In genomic region chr3:104237846-104238440, GRCm38 (mm10) we compare ENCODE assay signal across 18 mouse cellular contexts. TPM values are rescaled to one million over a fixed set of nuclear protein-coding genes. Genes with fewer than 3 reads are reported as not detected.
A peak's percentile ranks its signal among the peaks of the same experiment; 100 is the strongest.
DNase-seq lines count a peak whose midpoint lies in the region; ATAC-seq lines count a peak whose summit lies in the region.
"Had no signal": no experiment of that assay in that cellular context is flagged by ENCODE, and none has a peak within 500 bp of the region (broad histone marks: within the 10 kb centered on the region; RNA-seq: fewer than 3 reads in every experiment).

No protein-coding gene starts in this region.

- no peaks in the 10 kb centered on the region for H3K9me3 ChIP-seq in kidney, embryonic 14.5 days (ENCODE audit: control insufficient read depth, low read length)
- no peaks in the 10 kb centered on the region for H3K9me3 ChIP-seq in midbrain, embryonic 14.5 days (ENCODE audit: control insufficient read depth, low read length)
- H3K9me3 ChIP-seq in midbrain, embryonic 13.5 days: no peaks in the 10 kb centered on the region
- no peaks in the 10 kb centered on the region for H3K9me3 ChIP-seq in hindbrain, embryonic 16.5 days (ENCODE audit: control insufficient read depth, low read length)
- no peaks in the 10 kb centered on the region for H3K9me3 ChIP-seq in neural tube, embryonic 15.5 days (replicated peaks)

- WGBS in kidney, embryonic 14.5 days: 41% methylated on average over 10 of the region's 10 CpGs
- 67% methylated on average over 10 of the region's 10 CpGs for WGBS in midbrain, embryonic 14.5 days
- 68% methylated on average over 10 of the region's 10 CpGs for WGBS in midbrain, embryonic 13.5 days
- 49% methylated on average over 10 of the region's 10 CpGs for WGBS in hindbrain, embryonic 16.5 days
- 24% methylated on average over 10 of the region's 10 CpGs for WGBS in neural tube, embryonic 15.5 days

- H3K36me3 ChIP-seq in kidney, embryonic 14.5 days (ENCODE audit: control insufficient read depth, insufficient read depth, low read length): no peaks in the 10 kb centered on the region
- no peaks in the 10 kb centered on the region for H3K36me3 ChIP-seq in midbrain, embryonic 14.5 days (ENCODE audit: control insufficient read depth, insufficient read depth, low read length)
- no peaks in the 10 kb centered on the region for H3K36me3 ChIP-seq in midbrain, embryonic 13.5 days
- H3K36me3 ChIP-seq in hindbrain, embryonic 16.5 days (ENCODE audit: control insufficient read depth, insufficient read depth, low read length): no peaks in the 10 kb centered on the region
- H3K36me3 ChIP-seq in neural tube, embryonic 15.5 days: no peaks in the 10 kb centered on the region

- DNase-seq in kidney, postnatal 14 days: no peak
- peak; percentile 19 for DNase-seq in midbrain, embryonic 14.5 days
- no peak for DNase-seq in layer of hippocampus, adult 8-10 months (ENCODE audit: low spot score in 2 of 2)
- no peak for DNase-seq in layer of hippocampus, adult 9-10 months (ENCODE audit: low spot score)
- DNase-seq: adrenal gland, postnatal 10 days; cerebellum, adult 2 months; gastrocnemius, postnatal 14 days; heart, adult 2 months; kidney, adult 18-20 months; liver; liver, postnatal 0 days; thymus, adult 18-20 months had no signal

- ATAC-seq in kidney, embryonic 14.5 days (ENCODE audit: low FRiP score, low TSS enrichment): no peak
- ATAC-seq in midbrain, embryonic 14.5 days (ENCODE audit: low FRiP score, low TSS enrichment): no peak
- no peak for ATAC-seq in midbrain, embryonic 13.5 days
- peak; percentile 42; the same call in 1 of the 2 replicates for ATAC-seq in hindbrain, embryonic 16.5 days
- ATAC-seq in neural tube, embryonic 15.5 days (ENCODE audit: low FRiP score): peak; percentile 88
- ATAC-seq: liver, postnatal 0 days had no signal

- peak overlapping the region; percentile 24; the same call in 1 of the 2 replicates for H3K27ac ChIP-seq in kidney, embryonic 14.5 days (ENCODE audit: low read depth, low read length)
- 0 out of 2 replicates have a peak overlapping the region, but pooled peaks have one; percentile 41 for H3K27ac ChIP-seq in midbrain, embryonic 14.5 days (replicated peaks; ENCODE audit: low read depth, low read length)
- no peak overlapping the region for H3K27ac ChIP-seq in midbrain, embryonic 13.5 days
- 0 out of 2 replicates have a peak overlapping the region, but pooled peaks have one; percentile 37 for H3K27ac ChIP-seq in hindbrain, embryonic 16.5 days (ENCODE audit: low read depth, low read length)
- H3K27ac ChIP-seq in neural tube, embryonic 15.5 days (replicated peaks): peak overlapping the region; percentile 62
- H3K27ac ChIP-seq: heart, adult 2 months; layer of hippocampus, adult 2 months; macrophage had no signal

- H3K4me1 ChIP-seq in kidney, embryonic 14.5 days (ENCODE audit: control insufficient read depth, insufficient read depth, low read length): no peaks in the 10 kb centered on the region
- no peaks in the 10 kb centered on the region for H3K4me1 ChIP-seq in midbrain, embryonic 14.5 days (ENCODE audit: control insufficient read depth, insufficient read depth, low read length)
- H3K4me1 ChIP-seq in midbrain, embryonic 13.5 days (replicated peaks): peaks cover 9% of the 10 kb centered on the region; the same call in 1 of the 2 replicates
- H3K4me1 ChIP-seq in hindbrain, embryonic 16.5 days (ENCODE audit: control insufficient read depth, insufficient read depth, low read depth, low read length): no peaks in the 10 kb centered on the region
- peaks cover 14% of the 10 kb centered on the region for H3K4me1 ChIP-seq in neural tube, embryonic 15.5 days

- no peaks in the 10 kb centered on the region for H3K27me3 ChIP-seq in kidney, embryonic 14.5 days (ENCODE audit: control insufficient read depth, insufficient read depth, low read length)
- H3K27me3 ChIP-seq in midbrain, embryonic 14.5 days (ENCODE audit: control insufficient read depth, insufficient read depth, low read length): no peaks in the 10 kb centered on the region
- no peaks in the 10 kb centered on the region for H3K27me3 ChIP-seq in midbrain, embryonic 13.5 days
- H3K27me3 ChIP-seq in hindbrain, embryonic 16.5 days (replicated peaks; ENCODE audit: control insufficient read depth, insufficient read depth, low read length): no peaks in the 10 kb centered on the region
- no peaks in the 10 kb centered on the region for H3K27me3 ChIP-seq in neural tube, embryonic 15.5 days (replicated peaks)

- H3K4me3 ChIP-seq in kidney, embryonic 14.5 days (ENCODE audit: low read length): no peak overlapping the region
- no peak overlapping the region for H3K4me3 ChIP-seq in midbrain, embryonic 14.5 days (replicated peaks; ENCODE audit: low read depth, low read length)
- no peak overlapping the region for H3K4me3 ChIP-seq in midbrain, embryonic 13.5 days (replicated peaks)
- no peak overlapping the region for H3K4me3 ChIP-seq in hindbrain, embryonic 16.5 days (ENCODE audit: low read length)
- no peak overlapping the region for H3K4me3 ChIP-seq in neural tube, embryonic 15.5 days (replicated peaks)
- H3K4me3 ChIP-seq: heart, adult 2 months; layer of hippocampus, adult 2 months had no signal

- no peak overlapping the region for H3K4me2 ChIP-seq in kidney, embryonic 14.5 days (replicated peaks; ENCODE audit: low read depth, low read length)
- H3K4me2 ChIP-seq in midbrain, embryonic 14.5 days (ENCODE audit: low read length): no peak overlapping the region
- no peak overlapping the region for H3K4me2 ChIP-seq in midbrain, embryonic 13.5 days (replicated peaks)
- 0 out of 2 replicates have a peak overlapping the region, but pooled peaks have one; percentile 11 for H3K4me2 ChIP-seq in hindbrain, embryonic 16.5 days (ENCODE audit: low read length)
- H3K4me2 ChIP-seq in neural tube, embryonic 15.5 days: peak overlapping the region; percentile 31

- H3K9ac ChIP-seq in kidney, embryonic 14.5 days (ENCODE audit: low read depth, low read length): no peak overlapping the region
- no peak overlapping the region for H3K9ac ChIP-seq in midbrain, embryonic 14.5 days (replicated peaks; ENCODE audit: low read length)
- H3K9ac ChIP-seq in midbrain, embryonic 13.5 days (replicated peaks): no peak overlapping the region
- peak overlapping the region; percentile 20; the same call in 1 of the 2 replicates for H3K9ac ChIP-seq in hindbrain, embryonic 16.5 days (ENCODE audit: low read depth, low read length)
- no peak overlapping the region for H3K9ac ChIP-seq in neural tube, embryonic 15.5 days (replicated peaks)
- H3K9ac ChIP-seq: liver, postnatal 0 days had no signal

RNA-seq across cellular contexts. Expression of gene Magi3, which starts 17.8 kb away (rescaled TPM):
- 5.3 and 9.5 TPM in 2 replicates for polyA plus RNA-seq in kidney, embryonic 14.5 days (2014; fragmentation: Nextera tagmentation; extraction: Ambion mirVana)
- polyA plus RNA-seq in midbrain, embryonic 14.5 days (2014; fragmentation: Nextera tagmentation; extraction: Ambion mirVana): 6.4 and 7.4 TPM in 2 replicates
- polyA plus RNA-seq in midbrain, embryonic 13.5 days (2015; fragmentation: Nextera tagmentation; extraction: Ambion mirVana): 5.1 and 5.9 TPM in 2 replicates
- 4.7 and 4.9 TPM in 2 replicates for polyA plus RNA-seq in hindbrain, embryonic 16.5 days (2015; fragmentation: Nextera tagmentation; extraction: Ambion mirVana)
- 6.2 and 6.7 TPM in 2 replicates for polyA plus RNA-seq in neural tube, embryonic 15.5 days (2015; fragmentation: Nextera tagmentation; extraction: Ambion mirVana)
- 10 to 100 TPM; 29.5 to 35.8 (median 33.2) TPM for total RNA-seq in layer of hippocampus, adult 8-10 months (2022)

Comparison
In these comparisons a context has a peak if more than half of its experiments do, and no peak if none do; other contexts are left out.
1. ATAC-seq: peak in hindbrain, embryonic 16.5 days (single experiment) and neural tube, embryonic 15.5 days (single experiment); none in kidney, embryonic 14.5 days (single experiment), midbrain, embryonic 14.5 days (single experiment) and midbrain, embryonic 13.5 days (single experiment).
2. H3K4me2 ChIP-seq: peak in hindbrain, embryonic 16.5 days (single experiment) and neural tube, embryonic 15.5 days (single experiment); none in kidney, embryonic 14.5 days (single experiment), midbrain, embryonic 14.5 days (single experiment) and midbrain, embryonic 13.5 days (single experiment).